Mouse (Mus musculus) forebrain, postnatal 0 days (tissue): ENCODE measurements at regions not wholly inside any gene's neighbourhood (a gene's known extent, or its start where the extent isn't known, plus 50 kb on each side); places are given as distances from the start of the nearest gene placed in this dataset.

ENCODE experiments used
- ATAC-seq: fragments of 200-750 bp; cut with Nextera tagmentation; 2 replicates; pipeline ENCODE4 v1.8.0; 2017; ENCODE audit warnings: mild to moderate bottlenecking, moderate library complexity
- DNase-seq: peaks from one replicate; pipeline ENCODE4 v3.0.0-alpha.2; 2015
- H3K27ac ChIP-seq: fragments of 300-500 bp; sonication (generic); 2 replicates; pipeline ENCODE4 v1.5.1; 2014; ENCODE audit warnings: low read depth, mild to moderate bottlenecking, antibody characterized with exemption, low read length, moderate library complexity, mixed read lengths
- H3K27me3 ChIP-seq: fragments of 300-500 bp; sonication (generic); 2 replicates; pipeline ENCODE4 v1.6.1; 2014; ENCODE audit warnings: mild to moderate bottlenecking, low read length, mixed read lengths; ENCODE audit not compliant: insufficient read depth
- H3K36me3 ChIP-seq: fragments of 300-500 bp; sonication (generic); 2 replicates; pipeline ENCODE4 v1.6.1; 2014; ENCODE audit warnings: mild to moderate bottlenecking, moderate library complexity; ENCODE audit not compliant: insufficient read depth
- H3K4me1 ChIP-seq: fragments of 300-500 bp; sonication (generic); 2 replicates; pipeline ENCODE4 v1.6.1; 2014; ENCODE audit warnings: antibody characterized with exemption; ENCODE audit not compliant: insufficient read depth
- H3K4me2 ChIP-seq: fragments of 300-500 bp; sonication (generic); 2 replicates; pipeline ENCODE4 v1.6.1; 2014; ENCODE audit warnings: low read depth, mild to moderate bottlenecking, moderate library complexity
- H3K4me3 ChIP-seq: fragments of 300-500 bp; sonication (generic); 2 replicates; pipeline ENCODE4 v1.5.1; 2014; ENCODE audit warnings: low read depth, low read length, mixed read lengths
- H3K9ac ChIP-seq: fragments of 300-500 bp; sonication (generic); 2 replicates; pipeline ENCODE4 v1.6.1; 2014; ENCODE audit warnings: mild to moderate bottlenecking
- H3K9me3 ChIP-seq: fragments of 300-500 bp; sonication (generic); 2 replicates; pipeline ENCODE4 v1.6.1; 2016; ENCODE audit warnings: low read length
- CTCF ChIP-seq: sonication (generic); IDR thresholded peaks from 2 replicates; pipeline ENCODE4 v1.5.1; 2016; ENCODE audit warnings: antibody characterized with exemption, control low read depth, low read depth
- WGBS: fragments of 180-500 bp; shearing (Covaris S2); extraction: QIAGEN DNeasy Blood & Tissue Kit; methylation state at CpG from one replicate; pipeline ENCODE4 v1.1.7; 2014; 5-methylcytosine and 5-hydroxymethylcytosine counted together

DNA sequence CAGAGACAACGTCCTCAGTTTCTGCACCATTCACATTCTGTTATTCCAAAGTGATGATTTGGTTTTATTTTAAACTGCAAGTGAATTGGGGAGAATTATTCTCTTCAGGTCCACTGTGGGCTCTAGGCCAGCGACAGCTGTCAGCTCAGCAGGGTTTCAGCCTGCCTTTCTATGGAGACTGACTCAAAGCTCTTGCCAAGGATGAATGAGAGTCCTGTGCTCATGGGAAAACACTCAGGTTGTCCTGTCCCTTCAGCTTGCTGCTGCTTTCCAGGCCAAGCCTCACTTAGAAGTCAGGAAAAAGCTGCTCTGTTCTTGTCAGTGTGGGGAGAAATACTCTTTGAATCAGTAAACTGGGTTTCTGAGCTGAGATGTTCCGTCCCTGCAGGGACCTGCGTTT lies 2191.1 kb downstream of the 9330182O14Rik start:
- no peaks in the 10 kb centered on the region for H3K27me3 ChIP-seq
- H3K4me2 ChIP-seq: no peak overlapping the region
- no peak overlapping the region for H3K4me3 ChIP-seq
- ATAC-seq (peak; percentile 78), DNase-seq (peak; percentile 43)
- no peak for TF ChIP-seq CTCF
- H3K4me1 ChIP-seq: no peaks in the 10 kb centered on the region
- 29% methylated on average over 4 of the region's 4 CpGs for WGBS
- H3K9ac ChIP-seq: no peak overlapping the region
- no peaks in the 10 kb centered on the region for H3K36me3 ChIP-seq
- no peaks in the 10 kb centered on the region for H3K9me3 ChIP-seq
- H3K27ac ChIP-seq: no peak overlapping the region

DNA sequence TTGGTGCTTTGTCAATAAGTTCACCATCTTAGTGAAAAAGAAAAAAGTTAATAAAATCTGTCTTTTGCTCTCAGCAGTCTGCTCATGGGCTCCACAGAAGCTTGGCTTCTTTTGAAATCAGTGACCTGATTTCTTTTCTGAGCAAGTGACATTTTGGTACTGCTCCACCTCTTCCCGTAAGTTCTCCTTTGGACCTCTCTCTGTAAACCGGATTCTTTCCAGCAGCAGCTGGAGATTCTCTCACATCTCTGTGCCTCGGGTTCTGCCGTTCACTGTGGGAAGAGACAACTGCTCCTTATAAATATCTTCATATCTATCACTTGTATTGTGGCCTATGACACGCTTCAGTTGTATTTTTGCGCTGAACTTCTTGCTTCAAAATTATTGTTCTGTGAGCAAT lies 2194.4 kb downstream of the 9330182O14Rik start:
- Histone ChIP-seq H3K36me3 (no peaks in the 10 kb centered on the region), H3K27me3 (no peaks in the 10 kb centered on the region), H3K4me2 (no peak overlapping the region), H3K27ac (no peak overlapping the region), H3K9ac (no peak overlapping the region), H3K4me3 (no peak overlapping the region), H3K4me1 (no peaks in the 10 kb centered on the region), H3K9me3 (no peaks in the 10 kb centered on the region)
- 77% methylated on average over 6 of the region's 6 CpGs for WGBS
- no peak for TF ChIP-seq CTCF
- ATAC-seq (no peak), DNase-seq (no peak)

- H3K9me3 ChIP-seq: no peaks in the 10 kb centered on the region
- no peaks in the 10 kb centered on the region for H3K4me1 ChIP-seq
- H3K27me3 ChIP-seq: no peaks in the 10 kb centered on the region
- no peak for DNase-seq
- 52% methylated on average over 4 of the region's 4 CpGs for WGBS
- H3K4me3 ChIP-seq: no peak overlapping the region
- H3K36me3 ChIP-seq: no peaks in the 10 kb centered on the region
- no peak overlapping the region for H3K4me2 ChIP-seq
- ATAC-seq: peak; percentile 55; the same call in 1 of the 2 replicates
- TF ChIP-seq CTCF: no peak
- no peak overlapping the region for H3K27ac ChIP-seq
- no peak overlapping the region for H3K9ac ChIP-seq
These were observed 2195.6 kb downstream of the 9330182O14Rik start for GRCm38 (mm10) chr15:42329742-42330141.

- no peak overlapping the region for H3K9ac ChIP-seq
- no peak for TF ChIP-seq CTCF
- H3K4me1 ChIP-seq: no peaks in the 10 kb centered on the region
- ATAC-seq (no peak), DNase-seq (no peak)
- no peak overlapping the region for H3K27ac ChIP-seq
- H3K4me2 ChIP-seq: no peak overlapping the region
- no peak overlapping the region for H3K4me3 ChIP-seq
- no peaks in the 10 kb centered on the region for H3K27me3 ChIP-seq
- H3K36me3 ChIP-seq: no peaks in the 10 kb centered on the region
- 84% methylated on average over 6 of the region's 6 CpGs for WGBS
- no peaks in the 10 kb centered on the region for H3K9me3 ChIP-seq
These were observed 2199.5 kb downstream of the 9330182O14Rik start for GRCm38 (mm10) chr15:42333642-42334041.

GRCm38 (mm10) chr15:42346131-42346530 lies 2212.0 kb downstream of the 9330182O14Rik start:
- no peaks in the 10 kb centered on the region for H3K4me1 ChIP-seq
- 91% methylated on average over 3 of the region's 3 CpGs for WGBS
- no peak overlapping the region for H3K4me2 ChIP-seq
- no peak overlapping the region for H3K4me3 ChIP-seq
- no peak overlapping the region for H3K9ac ChIP-seq
- H3K9me3 ChIP-seq: no peaks in the 10 kb centered on the region
- no peak for DNase-seq
- no peaks in the 10 kb centered on the region for H3K27me3 ChIP-seq
- H3K36me3 ChIP-seq: no peaks in the 10 kb centered on the region
- ATAC-seq: no peak
- no peak overlapping the region for H3K27ac ChIP-seq
- TF ChIP-seq CTCF: no peak

DNA sequence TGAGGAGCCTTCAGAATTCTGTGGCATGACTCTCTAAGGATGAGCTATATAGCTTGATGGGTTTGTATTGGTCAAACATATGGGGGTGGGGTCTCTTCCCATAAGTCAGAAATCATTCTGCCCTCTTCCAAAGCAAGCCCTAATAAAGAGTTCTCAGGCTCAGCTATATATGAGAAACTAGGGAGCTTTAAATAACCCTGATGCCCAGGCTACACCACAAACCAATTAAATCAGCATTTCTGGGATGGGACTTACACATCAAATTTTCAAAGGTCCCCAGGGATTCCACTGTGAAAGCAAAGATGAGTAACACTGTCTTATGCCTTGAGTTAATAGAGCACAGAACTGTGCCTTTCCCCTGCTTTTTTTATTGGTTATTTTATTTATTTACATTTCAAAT lies 2227.7 kb downstream of the 9330182O14Rik start:
- Histone ChIP-seq H3K27me3 (no peaks in the 10 kb centered on the region), H3K27ac (no peak overlapping the region), H3K9ac (no peak overlapping the region), H3K4me2 (no peak overlapping the region), H3K9me3 (no peaks in the 10 kb centered on the region), H3K4me3 (no peak overlapping the region), H3K4me1 (no peaks in the 10 kb centered on the region), H3K36me3 (no peaks in the 10 kb centered on the region)
- ATAC-seq (no peak), DNase-seq (no peak)
- no peak for TF ChIP-seq CTCF

DNA sequence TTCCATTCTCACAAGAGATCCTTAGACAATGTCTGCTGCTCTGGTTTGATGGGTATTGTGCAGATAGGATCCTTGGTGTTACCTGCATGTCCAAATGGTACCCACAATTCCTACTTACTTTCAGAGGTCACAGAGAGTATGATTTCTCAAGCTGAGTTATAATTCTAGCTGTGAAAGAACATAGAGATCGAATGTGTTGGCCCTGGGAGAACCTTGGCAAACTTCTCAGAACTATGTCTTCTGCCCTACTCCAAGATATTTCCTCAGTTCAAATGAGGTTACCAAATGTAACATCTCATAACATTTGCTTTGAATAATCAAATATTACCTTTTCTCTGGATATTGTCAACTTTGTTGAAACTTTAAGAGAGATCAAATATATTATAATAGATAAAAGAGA lies 2230.8 kb downstream of the 9330182O14Rik start:
- 95% methylated on average over 1 of the region's 1 CpGs for WGBS
- Histone ChIP-seq H3K36me3 (no peaks in the 10 kb centered on the region), H3K4me1 (no peaks in the 10 kb centered on the region), H3K4me2 (no peak overlapping the region), H3K4me3 (no peak overlapping the region), H3K9ac (no peak overlapping the region), H3K9me3 (no peaks in the 10 kb centered on the region), H3K27me3 (no peaks in the 10 kb centered on the region), H3K27ac (no peak overlapping the region)
- no peak for TF ChIP-seq CTCF
- DNase-seq (no peak), ATAC-seq (no peak)

- Histone ChIP-seq H3K27ac (no peak overlapping the region), H3K4me2 (no peak overlapping the region), H3K4me3 (no peak overlapping the region), H3K9ac (no peak overlapping the region), H3K27me3 (no peaks in the 10 kb centered on the region), H3K36me3 (no peaks in the 10 kb centered on the region), H3K9me3 (no peaks in the 10 kb centered on the region), H3K4me1 (no peaks in the 10 kb centered on the region)
- TF ChIP-seq CTCF: no peak
- DNase-seq (no peak), ATAC-seq (no peak)
- 38% methylated on average over 3 of the region's 3 CpGs for WGBS
These were observed 2232.6 kb downstream of the 9330182O14Rik start for GRCm38 (mm10) chr15:42366796-42367195.
